Mouse (Mus musculus) testis, adult 2 months (tissue): ENCODE data around the gene Fry.

Experiments
- CTCF ChIP-seq: fragments of 200-500 bp; IDR thresholded peaks from 2 replicates; pipeline ENCODE4 v1.5.1; 2012; ENCODE audit warnings: low read depth, mild to moderate bottlenecking, inconsistent platforms, low read length, moderate library complexity; ENCODE audit not compliant: control insufficient read depth, insufficient read depth, insufficient replicate concordance
- POLR2A ChIP-seq: fragments of 200-500 bp; IDR thresholded peaks from 2 replicates; pipeline ENCODE4 v1.6.1; 2012; ENCODE audit warnings: low read depth, mild to moderate bottlenecking, inconsistent platforms, low read length, moderate library complexity; ENCODE audit not compliant: control insufficient read depth

- no peak for TF ChIP-seq CTCF
- TF ChIP-seq POLR2A = no peak
These were observed 59.9 kb downstream of the Fry start for GRCm38 (mm10) chr5:150178194-150178801.
